Mouse (Mus musculus) C2C12 (cell line): ENCODE data around the gene Krt10.

Experiments used
- CTCF ChIP-seq: IDR thresholded peaks from one replicate; pipeline ENCODE4 v1.5.1; 2011; ENCODE audit not compliant: control insufficient read depth, insufficient read depth, insufficient read length
- FOSL1 ChIP-seq: IDR thresholded peaks from one replicate; pipeline ENCODE4 v1.8.0; 2011; ENCODE audit warnings: mild to moderate bottlenecking, low read length; ENCODE audit not compliant: poor library complexity, insufficient read depth, severe bottlenecking
- MAX ChIP-seq: IDR thresholded peaks from one replicate; pipeline ENCODE4 v1.6.1; 2011; ENCODE audit warnings: mild to moderate bottlenecking, control low read depth
- MYOD1 ChIP-seq: IDR thresholded peaks from one replicate; pipeline ENCODE4 v1.6.1; 2011; ENCODE audit warnings: low read depth; ENCODE audit not compliant: control insufficient read depth, insufficient read length
- MYOG ChIP-seq: IDR thresholded peaks from one replicate; pipeline ENCODE4 v1.6.1; 2011; ENCODE audit not compliant: control insufficient read depth, insufficient read length; ENCODE audit errors: extremely low read depth

DNA sequence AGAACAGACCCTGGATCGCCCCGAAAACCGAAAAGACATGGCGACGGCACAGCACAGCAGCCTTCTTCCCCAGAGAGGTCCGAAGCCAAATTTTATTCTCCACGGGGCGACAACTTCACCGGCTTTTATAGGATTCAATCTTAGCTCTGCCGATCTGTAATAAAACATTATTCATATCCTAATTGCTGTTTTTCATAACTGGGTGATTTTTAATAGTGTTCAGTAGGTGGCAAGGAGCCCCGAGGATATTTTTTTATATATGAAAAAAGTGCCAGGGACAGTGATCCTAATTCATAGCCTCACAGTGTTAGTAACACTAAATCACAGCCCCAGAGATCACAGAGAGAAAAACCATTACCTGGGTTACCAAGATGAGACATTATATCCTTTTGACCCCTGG lies 51.3 kb downstream of the Krt10 start, which contains the start of gene Krt26:
- no peak for TF ChIP-seq CTCF
- TF ChIP-seq MYOD1 = no peak
- no peak for TF ChIP-seq MAX
- TF ChIP-seq MYOG = no peak
- TF ChIP-seq FOSL1 = no peak
